Mouse (Mus musculus) intestine, postnatal 0 days (tissue): ENCODE results near the gene Spata1. TPM values are rescaled to one million over a fixed set of nuclear protein-coding genes. Genes with fewer than 3 reads are reported as not detected.
A peak's percentile ranks its signal among the peaks of the same experiment; 100 is the strongest.

Experiments used
- ATAC-seq: fragments of 200-750 bp; cut with Nextera tagmentation; 2 replicates; pipeline ENCODE4 v1.8.0; 2017; ENCODE audit warnings: mild to moderate bottlenecking, moderate TSS enrichment, moderate library complexity
- H3K27ac ChIP-seq: fragments of 300-500 bp; sonication (generic); 2 replicates; pipeline ENCODE4 v1.5.1; 2014; ENCODE audit warnings: mild to moderate bottlenecking, low read depth, low read length, moderate library complexity
- H3K27me3 ChIP-seq: fragments of 300-500 bp; sonication (generic); replicated peaks from 2 replicates; pipeline ENCODE4 v1.6.1; 2014; ENCODE audit warnings: low read length, mixed read lengths; ENCODE audit not compliant: control insufficient read depth, insufficient read depth
- H3K36me3 ChIP-seq: fragments of 300-500 bp; sonication (generic); 2 replicates; pipeline ENCODE4 v1.6.1; 2014; ENCODE audit warnings: mild to moderate bottlenecking, moderate library complexity; ENCODE audit not compliant: control insufficient read depth, insufficient read depth
- H3K4me1 ChIP-seq: fragments of 300-500 bp; sonication (generic); replicated peaks from 2 replicates; pipeline ENCODE4 v1.6.1; 2014; ENCODE audit warnings: antibody characterized with exemption, low read length, mixed read lengths; ENCODE audit not compliant: control insufficient read depth, insufficient read depth
- H3K4me2 ChIP-seq: fragments of 300-500 bp; sonication (generic); replicated peaks from 2 replicates; pipeline ENCODE4 v1.6.1; 2014; ENCODE audit warnings: low read depth, mild to moderate bottlenecking, moderate library complexity
- H3K4me3 ChIP-seq: fragments of 300-500 bp; sonication (generic); 2 replicates; pipeline ENCODE4 v1.5.1; 2014; ENCODE audit warnings: low read depth, low read length
- H3K9ac ChIP-seq: fragments of 300-500 bp; sonication (generic); 2 replicates; pipeline ENCODE4 v1.6.1; 2014; ENCODE audit warnings: mild to moderate bottlenecking, low read depth, low read length
- H3K9me3 ChIP-seq: fragments of 300-500 bp; sonication (generic); 2 replicates; pipeline ENCODE4 v1.6.1; 2016; ENCODE audit warnings: mixed run types; ENCODE audit not compliant: control insufficient read depth
- CTCF ChIP-seq: sonication (generic); IDR thresholded peaks from 2 replicates; pipeline ENCODE4 v1.5.1; 2016; ENCODE audit warnings: low read depth, mild to moderate bottlenecking, control low read depth, antibody characterized with exemption, moderate library complexity
- WGBS: fragments of 180-500 bp; shearing (Covaris S2); extraction: QIAGEN DNeasy Blood & Tissue Kit; methylation state at CpG from one replicate; pipeline ENCODE4 v1.1.7; 2014; 5-methylcytosine and 5-hydroxymethylcytosine counted together
- polyA plus RNA-seq: library from polyadenylated mRNA; unstranded; fragments of >200 nt; fragmentation: Nextera tagmentation; extraction: Ambion mirVana; gene quantifications from 2 replicates; pipeline ENCODE4 v1.2.1, GENCODE M21; 2015

Gene Spata1
- polyA plus RNA-seq, 1 experiment from 2014 or later: 1.3 TPM

GRCm38 (mm10) chr3:146412480-146412879, 87.1 kb downstream of the Spata1 start:
- Histone ChIP-seq H3K4me3 (no peak overlapping the region), H3K9me3 (no peaks in the 10 kb centered on the region), H3K27me3 (no peaks in the 10 kb centered on the region), H3K9ac (no peak overlapping the region), H3K4me1 (peaks cover 9% of the 10 kb centered on the region; the same call in 1 of the 2 replicates), H3K4me2 (no peak overlapping the region), H3K36me3 (peaks cover 4% of the 10 kb centered on the region; the same call in 1 of the 2 replicates), H3K27ac (no peak overlapping the region)
- WGBS: 79% methylated on average over 7 of the region's 7 CpGs
- no peak for TF ChIP-seq CTCF
- no peak for ATAC-seq

- H3K4me2 ChIP-seq: no peak overlapping the region
- H3K27ac ChIP-seq: no peak overlapping the region; the same call in 1 of the 2 replicates
- peaks cover 2% of the 10 kb centered on the region; the same call in 1 of the 2 replicates for H3K36me3 ChIP-seq
- H3K4me1 ChIP-seq: peaks cover 9% of the 10 kb centered on the region; the same call in 1 of the 2 replicates
- no peak for ATAC-seq
- H3K4me3 ChIP-seq: no peak overlapping the region
- no peaks in the 10 kb centered on the region for H3K27me3 ChIP-seq
- H3K9me3 ChIP-seq: no peaks in the 10 kb centered on the region
- TF ChIP-seq CTCF: no peak
- 40% methylated on average over 2 of the region's 2 CpGs for WGBS
- H3K9ac ChIP-seq: no peak overlapping the region
Observed at GRCm38 (mm10) chr3:146412008-146412407, 87.5 kb downstream of the Spata1 start.

GRCm38 (mm10) chr3:146410114-146410513, 89.4 kb downstream of the Spata1 start:
- peak overlapping the region; percentile 41; the same call in 1 of the 2 replicates for H3K27ac ChIP-seq
- TF ChIP-seq CTCF: no peak
- H3K9me3 ChIP-seq: no peaks in the 10 kb centered on the region
- no peak overlapping the region for H3K4me2 ChIP-seq
- no peak for ATAC-seq
- peaks cover 7% of the 10 kb centered on the region; the same call in 1 of the 2 replicates for H3K4me1 ChIP-seq
- H3K4me3 ChIP-seq: no peak overlapping the region
- H3K9ac ChIP-seq: no peak overlapping the region
- no peaks in the 10 kb centered on the region for H3K27me3 ChIP-seq
- WGBS: 52% methylated on average over 7 of the region's 7 CpGs
- H3K36me3 ChIP-seq: no peaks in the 10 kb centered on the region

Other genes starting within 250 kb of the Spata1 start
- 31.1 TPM in 2 replicates for gene Ssx2ip, start 95.1 kb downstream of the Spata1 start, polyA plus RNA-seq
- gene Ctbs, start 50.0 kb downstream of the Spata1 start, polyA plus RNA-seq: 8.1 and 8.3 TPM in 2 replicates
- gene Gng5, start 54 bp upstream of the Spata1 start, polyA plus RNA-seq: 1,062 and 1,144 TPM in 2 replicates
- gene Rpf1, start 21.7 kb upstream of the Spata1 start, polyA plus RNA-seq: 28.1 TPM in 2 replicates
- gene Uox, start 70.7 kb upstream of the Spata1 start, polyA plus RNA-seq: 0.10 TPM in 1 of 2 replicates, not detected in the other
- gene Dnase2b, start 115.8 kb upstream of the Spata1 start, polyA plus RNA-seq: not detected in 2 replicates
- gene 4930503B20Rik, start 151.6 kb upstream of the Spata1 start, polyA plus RNA-seq: not detected in 2 replicates
- gene Samd13, start 185.8 kb upstream of the Spata1 start, polyA plus RNA-seq: 0.07 and 0.14 TPM in 2 replicates